Mouse (Mus musculus): ENCODE data around the gene Ppp1cc.

DNA sequence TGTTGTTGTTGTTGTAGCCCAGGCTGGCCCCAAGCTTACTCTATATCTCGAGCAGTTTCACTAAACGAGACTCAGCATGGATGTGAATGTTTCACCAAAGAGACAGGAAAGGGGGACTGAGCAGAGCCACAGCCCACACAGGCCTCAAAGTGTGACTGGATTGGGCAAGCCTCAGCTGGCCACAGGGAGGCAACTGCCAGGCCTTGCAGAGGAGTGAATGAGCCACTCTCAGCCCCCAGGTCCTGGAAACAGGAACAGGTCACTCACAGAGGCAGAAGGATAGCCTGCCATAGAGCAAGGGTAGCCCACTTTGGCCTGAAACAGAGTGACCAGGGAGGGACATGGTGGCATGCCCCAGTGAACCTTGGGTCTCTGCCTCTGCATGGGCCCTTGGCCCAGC is 46.1 kb downstream of the Ppp1cc start:
- no peak for TF ChIP-seq CTCF (IDR thresholded peaks at IDR 0.05; ENCODE audit: borderline replicate concordance, control insufficient read depth, extremely low read depth, insufficient read depth, low read length, poor library complexity)
- TF ChIP-seq POLR2A (IDR thresholded peaks at IDR 0.05; ENCODE audit: control insufficient read depth, extremely low read depth, insufficient read depth, low read length, poor library complexity), result no peak

Measured in thymus, adult 2 months (tissue).